Mouse (Mus musculus): ENCODE measurements around the gene Ddx20. TPM values are rescaled to one million over a fixed set of nuclear protein-coding genes. Genes with fewer than 3 reads are reported as not detected.

The Ddx20 gene
- 17.1 TPM for polyA plus RNA-seq (2017; shearing (Covaris generic))

DNA sequence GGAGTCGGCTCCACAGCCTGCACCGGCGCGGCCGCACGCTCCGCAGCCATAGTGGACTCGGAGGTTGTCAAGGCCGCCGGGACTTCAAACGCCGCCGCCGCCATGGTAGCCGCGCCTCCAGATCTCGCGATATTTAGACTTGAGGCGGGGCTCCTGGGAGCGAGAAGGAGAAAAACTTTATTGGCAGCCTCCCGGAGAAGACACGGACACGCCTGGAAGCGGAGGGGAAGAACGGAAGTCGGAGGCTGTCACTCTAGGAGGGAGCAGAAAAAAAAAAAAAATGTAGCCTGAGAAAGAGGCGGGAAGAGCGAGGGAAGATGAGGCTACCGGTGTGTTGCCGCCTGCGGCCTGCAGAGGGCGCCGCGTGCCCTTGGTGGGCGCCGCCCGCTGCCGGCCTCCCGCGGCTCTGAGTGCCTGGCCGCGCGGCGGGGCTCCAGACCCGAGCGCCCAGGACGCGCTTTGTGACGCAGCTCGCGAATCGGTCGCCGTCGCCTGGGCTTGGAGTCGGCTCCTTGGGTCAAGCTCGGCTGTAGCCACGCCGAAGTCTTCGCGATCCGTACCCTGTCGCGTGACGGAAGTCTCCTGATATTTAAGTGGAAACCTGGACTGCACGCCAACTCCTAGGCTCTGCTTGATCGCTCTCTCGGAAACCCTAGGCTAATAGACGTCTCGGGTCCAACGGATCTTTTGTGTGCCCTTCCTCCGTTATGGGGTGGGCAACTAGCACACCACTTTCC, at the start of gene Ddx20:
Gene Ddx20 (minus strand): TSS at position 251 of the 737 bp plus-strand sequence.

DNA sequence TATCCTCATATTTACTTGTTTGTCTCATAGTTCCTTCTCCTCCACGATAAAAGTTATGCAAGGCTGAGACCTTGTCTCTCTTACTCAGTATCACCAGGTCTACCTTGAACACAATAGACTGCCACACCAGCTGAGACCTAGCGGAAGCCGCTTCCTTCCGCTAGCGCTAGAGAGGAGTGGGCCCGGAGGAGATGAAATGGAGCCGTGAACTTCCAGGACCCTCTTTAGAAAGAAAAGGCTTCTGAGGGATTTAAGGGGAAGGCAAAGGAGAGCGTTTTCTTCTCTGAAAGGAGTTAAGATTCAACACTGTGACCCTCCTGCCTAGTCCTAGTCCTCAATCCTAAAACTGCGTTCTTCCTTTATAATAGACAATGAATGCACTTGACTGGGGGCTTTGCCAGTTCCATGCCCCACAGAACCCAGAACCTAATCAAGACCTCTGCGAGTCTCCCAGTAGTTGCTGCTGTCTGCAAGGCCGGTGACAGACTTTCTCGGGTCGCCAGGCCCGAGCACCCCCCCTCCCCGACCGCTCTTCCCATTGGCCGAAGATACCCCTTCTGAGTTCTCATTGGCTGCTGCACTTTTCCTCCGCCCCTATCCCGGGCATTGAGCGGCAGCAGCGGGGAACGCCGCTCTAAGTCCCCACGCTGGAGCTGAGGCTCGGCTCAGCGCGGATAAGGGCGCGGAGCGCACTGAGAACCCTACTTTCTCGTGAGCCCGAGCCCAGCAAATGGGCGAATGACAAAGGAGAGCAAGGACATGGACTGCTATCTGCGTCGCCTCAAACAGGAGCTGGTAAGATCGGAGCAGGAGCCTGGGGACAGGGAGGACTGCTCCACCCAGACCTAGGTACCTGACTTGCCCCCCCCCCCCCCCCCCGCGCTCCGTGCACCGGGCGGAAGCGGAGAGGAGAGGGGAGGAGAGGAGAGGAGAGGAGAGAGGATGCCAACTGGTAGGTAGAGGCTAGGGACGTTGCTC, 16.9 kb upstream of the Ddx20 start, which contains the start of gene Inka2:
Gene Inka2 (plus strand): TSS at position 569 of the 978 bp plus-strand sequence.

Other genes with a start within 250 kb of the Ddx20 start
- not detected for gene Kcnd3, start 235.2 kb downstream of the Ddx20 start, polyA plus RNA-seq (2017; shearing (Covaris generic))
- 4.8 TPM for gene Inka2, start 17.0 kb upstream of the Ddx20 start, polyA plus RNA-seq (2017; shearing (Covaris generic))
- 299 TPM for gene Rap1a, start 113.8 kb upstream of the Ddx20 start, polyA plus RNA-seq (2017; shearing (Covaris generic))
- gene Adora3, start 183.3 kb upstream of the Ddx20 start, polyA plus RNA-seq (2017; shearing (Covaris generic)), result not detected
- gene Tmigd3, start 183.3 kb upstream of the Ddx20 start, polyA plus RNA-seq (2017; shearing (Covaris generic)), result 0.33 TPM
- 0.88 TPM for gene I830077J02Rik, start 245.1 kb upstream of the Ddx20 start, polyA plus RNA-seq (2017; shearing (Covaris generic))